Mouse (Mus musculus): Measurements from ENCODE around the gene Elfn2. TPM values are rescaled to one million over a fixed set of nuclear protein-coding genes. Genes with fewer than 3 reads are reported as not detected.

Gene Elfn2
- polyA plus RNA-seq, 1 experiment: 8.4 TPM

DNA sequence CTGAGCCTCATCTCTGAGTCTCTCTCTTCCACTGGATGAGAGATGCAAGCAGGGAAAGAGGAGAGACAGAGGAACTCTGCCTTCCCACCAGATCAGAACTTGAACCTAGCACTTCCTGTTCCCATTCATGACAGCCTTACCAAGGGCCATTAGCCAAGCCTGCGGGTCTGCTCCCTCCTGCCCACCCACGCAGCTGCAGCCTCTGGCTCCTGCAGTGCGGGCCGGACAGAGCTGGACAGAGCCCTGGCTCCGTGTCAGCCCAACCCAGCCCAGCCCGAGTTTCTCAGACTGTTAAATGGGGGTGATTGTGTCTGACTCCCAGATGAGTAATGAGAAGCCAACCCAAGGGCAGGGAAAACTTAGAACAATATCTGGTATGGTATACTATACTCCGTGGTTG lies 83.3 kb downstream of the Elfn2 start:
- Histone ChIP-seq H3K4me1 (replicated peaks; ENCODE audit: control insufficient read depth, insufficient read depth, low read length) (peaks cover 11% of the 10 kb centered on the region), H3K27me3 (ENCODE audit: control insufficient read depth, insufficient read depth, low read length) (no peaks in the 10 kb centered on the region), H3K27ac (ENCODE audit: control insufficient read depth, insufficient read depth, low read length) (no peak overlapping the region), H3K36me3 (ENCODE audit: control insufficient read depth, insufficient read depth, low read length) (no peaks in the 10 kb centered on the region), H3K4me3 (ENCODE audit: control insufficient read depth, insufficient read depth, low read length) (no peak overlapping the region)
- DNase-seq: no peak
- WGBS: 87% methylated on average over 7 of the region's 7 CpGs
- no peak for TF ChIP-seq CTCF (IDR thresholded peaks at IDR 0.05; ENCODE audit: borderline replicate concordance, control insufficient read depth, extremely low read depth, insufficient read depth, low read length, poor library complexity)
- no peak for TF ChIP-seq POLR2A (IDR thresholded peaks at IDR 0.05; ENCODE audit: control insufficient read depth, extremely low read depth, insufficient read depth, low read length, poor library complexity)

DNA sequence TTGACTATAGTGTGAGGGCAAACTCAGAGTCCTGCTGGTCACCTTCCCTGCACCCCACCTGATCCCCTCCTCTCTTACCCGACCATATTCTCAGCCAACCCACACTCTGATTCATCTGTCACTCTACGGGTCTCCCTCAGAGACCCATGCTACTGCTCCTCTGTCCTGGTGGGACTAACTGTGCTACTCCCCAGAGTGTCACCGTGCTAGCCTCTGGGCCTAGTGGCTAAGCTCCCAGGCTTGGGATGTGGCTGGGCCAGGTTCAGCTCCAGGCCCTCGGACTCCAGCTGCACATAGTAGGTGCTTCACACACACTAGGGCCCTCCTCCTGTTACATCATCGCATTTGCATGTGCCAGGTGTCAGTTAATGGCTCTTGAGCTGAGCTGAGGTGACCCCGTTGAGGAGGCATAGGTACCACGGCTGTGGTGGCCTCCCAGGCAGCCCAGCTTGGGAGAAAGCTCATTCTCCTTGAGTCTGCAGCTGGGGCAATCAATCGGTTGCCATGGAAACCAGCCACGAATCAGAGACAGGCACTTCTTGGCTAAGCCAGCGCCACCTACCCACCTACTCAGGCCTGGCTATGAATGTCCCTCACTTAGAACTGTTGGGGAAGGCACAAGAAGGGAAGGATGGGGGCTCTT lies 84.4 kb downstream of the Elfn2 start:
- no peak for TF ChIP-seq POLR2A (IDR thresholded peaks at IDR 0.05; ENCODE audit: control insufficient read depth, extremely low read depth, insufficient read depth, low read length, poor library complexity)
- TF ChIP-seq CTCF (IDR thresholded peaks at IDR 0.05; ENCODE audit: borderline replicate concordance, control insufficient read depth, extremely low read depth, insufficient read depth, low read length, poor library complexity): no peak
- Histone ChIP-seq H3K27me3 (ENCODE audit: control insufficient read depth, insufficient read depth, low read length) (no peaks in the 10 kb centered on the region), H3K4me3 (ENCODE audit: control insufficient read depth, insufficient read depth, low read length) (no peak overlapping the region), H3K36me3 (ENCODE audit: control insufficient read depth, insufficient read depth, low read length) (no peaks in the 10 kb centered on the region), H3K27ac (ENCODE audit: control insufficient read depth, insufficient read depth, low read length) (no peak overlapping the region), H3K4me1 (replicated peaks; ENCODE audit: control insufficient read depth, insufficient read depth, low read length) (peaks cover 11% of the 10 kb centered on the region)
- 56% methylated on average over 10 of the region's 10 CpGs for WGBS
- no peak for DNase-seq

DNA sequence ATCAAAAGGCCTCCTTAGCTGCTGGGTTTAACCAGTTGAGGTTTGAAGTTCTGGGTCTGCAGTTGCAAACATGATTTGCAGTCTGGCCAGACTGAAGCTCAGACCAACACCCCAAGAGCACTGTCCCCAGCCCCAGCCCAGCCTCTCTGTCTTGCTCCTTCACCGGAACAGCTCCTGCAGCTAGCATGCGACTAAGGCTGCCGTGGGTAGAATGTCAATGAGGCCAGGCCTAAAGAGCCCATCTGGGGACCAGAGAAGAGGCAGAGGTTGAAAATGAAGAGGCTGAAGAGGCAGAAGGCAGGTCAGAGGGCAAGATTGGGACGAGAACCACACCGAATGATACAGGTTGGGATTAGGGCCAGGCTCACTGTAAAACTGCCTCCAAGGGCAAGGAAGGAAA lies 85.2 kb downstream of the Elfn2 start:
- DNase-seq: no peak
- WGBS: 92% methylated on average over 5 of the region's 5 CpGs
- Histone ChIP-seq H3K4me3 (ENCODE audit: control insufficient read depth, insufficient read depth, low read length) (no peak overlapping the region), H3K27me3 (ENCODE audit: control insufficient read depth, insufficient read depth, low read length) (no peaks in the 10 kb centered on the region), H3K36me3 (ENCODE audit: control insufficient read depth, insufficient read depth, low read length) (no peaks in the 10 kb centered on the region), H3K4me1 (replicated peaks; ENCODE audit: control insufficient read depth, insufficient read depth, low read length) (peaks cover 11% of the 10 kb centered on the region), H3K27ac (ENCODE audit: control insufficient read depth, insufficient read depth, low read length) (no peak overlapping the region)
- TF ChIP-seq POLR2A (IDR thresholded peaks at IDR 0.05; ENCODE audit: control insufficient read depth, extremely low read depth, insufficient read depth, low read length, poor library complexity) (no peak), CTCF (IDR thresholded peaks at IDR 0.05; ENCODE audit: borderline replicate concordance, control insufficient read depth, extremely low read depth, insufficient read depth, low read length, poor library complexity) (no peak)

DNA sequence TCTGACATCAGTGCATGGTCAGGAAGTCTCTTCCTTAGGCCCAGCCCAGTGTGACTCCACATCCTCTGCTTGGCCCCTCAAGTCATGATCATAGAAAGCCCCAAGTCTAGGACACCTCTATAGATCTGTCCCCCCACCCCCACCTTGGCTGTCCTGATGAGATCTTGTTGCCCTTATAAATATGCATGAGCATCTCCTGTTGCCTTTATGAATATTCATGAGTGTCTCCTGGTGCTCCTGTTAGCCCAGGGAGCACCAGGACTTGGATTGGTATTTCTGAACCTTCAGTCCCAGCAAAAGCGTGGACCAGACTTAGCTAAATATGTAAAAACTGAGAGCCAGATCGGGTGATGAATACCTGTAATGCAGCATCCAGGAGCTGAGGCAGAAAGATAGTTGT lies 86.2 kb downstream of the Elfn2 start:
- H3K27ac ChIP-seq (ENCODE audit: control insufficient read depth, insufficient read depth, low read length): no peak overlapping the region
- H3K36me3 ChIP-seq (ENCODE audit: control insufficient read depth, insufficient read depth, low read length): no peaks in the 10 kb centered on the region
- 76% methylated on average over 2 of the region's 2 CpGs for WGBS
- peaks cover 4% of the 10 kb centered on the region for H3K4me1 ChIP-seq (replicated peaks; ENCODE audit: control insufficient read depth, insufficient read depth, low read length)
- DNase-seq: no peak
- no peaks in the 10 kb centered on the region for H3K27me3 ChIP-seq (ENCODE audit: control insufficient read depth, insufficient read depth, low read length)
- no peak overlapping the region for H3K4me3 ChIP-seq (ENCODE audit: control insufficient read depth, insufficient read depth, low read length)
- no peak for TF ChIP-seq POLR2A (IDR thresholded peaks at IDR 0.05; ENCODE audit: control insufficient read depth, extremely low read depth, insufficient read depth, low read length, poor library complexity)
- TF ChIP-seq CTCF (IDR thresholded peaks at IDR 0.05; ENCODE audit: borderline replicate concordance, control insufficient read depth, extremely low read depth, insufficient read depth, low read length, poor library complexity): no peak

DNA sequence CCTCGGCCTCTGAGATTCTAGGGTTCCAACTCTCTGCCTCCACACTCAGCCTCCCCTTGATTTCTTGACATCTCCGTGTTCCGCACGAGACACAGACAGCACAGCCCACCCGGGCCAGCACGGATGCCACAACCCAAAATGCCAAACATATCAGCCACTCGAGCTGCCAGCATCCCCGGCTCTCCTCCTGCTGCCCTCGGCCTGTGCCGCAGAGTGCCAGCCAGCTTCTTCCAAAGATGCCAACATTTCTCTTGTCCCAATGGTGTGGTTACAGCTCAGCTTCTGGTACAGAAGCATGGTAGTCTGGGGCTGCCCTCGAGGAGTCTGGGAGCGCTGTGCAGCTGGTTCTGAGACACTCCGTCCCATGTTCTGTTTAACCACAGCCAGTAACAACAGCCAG lies 92.3 kb downstream of the Elfn2 start:
- H3K36me3 ChIP-seq (ENCODE audit: control insufficient read depth, insufficient read depth, low read length): no peaks in the 10 kb centered on the region
- H3K4me3 ChIP-seq (ENCODE audit: control insufficient read depth, insufficient read depth, low read length): no peak overlapping the region
- no peak for DNase-seq
- H3K27ac ChIP-seq (ENCODE audit: control insufficient read depth, insufficient read depth, low read length): no peak overlapping the region
- peaks cover 7% of the 10 kb centered on the region for H3K4me1 ChIP-seq (replicated peaks; ENCODE audit: control insufficient read depth, insufficient read depth, low read length)
- H3K27me3 ChIP-seq (ENCODE audit: control insufficient read depth, insufficient read depth, low read length): no peaks in the 10 kb centered on the region
- TF ChIP-seq POLR2A (IDR thresholded peaks at IDR 0.05; ENCODE audit: control insufficient read depth, extremely low read depth, insufficient read depth, low read length, poor library complexity) (no peak), CTCF (IDR thresholded peaks at IDR 0.05; ENCODE audit: borderline replicate concordance, control insufficient read depth, extremely low read depth, insufficient read depth, low read length, poor library complexity) (no peak)
- 75% methylated on average over 13 of the region's 13 CpGs for WGBS

DNA sequence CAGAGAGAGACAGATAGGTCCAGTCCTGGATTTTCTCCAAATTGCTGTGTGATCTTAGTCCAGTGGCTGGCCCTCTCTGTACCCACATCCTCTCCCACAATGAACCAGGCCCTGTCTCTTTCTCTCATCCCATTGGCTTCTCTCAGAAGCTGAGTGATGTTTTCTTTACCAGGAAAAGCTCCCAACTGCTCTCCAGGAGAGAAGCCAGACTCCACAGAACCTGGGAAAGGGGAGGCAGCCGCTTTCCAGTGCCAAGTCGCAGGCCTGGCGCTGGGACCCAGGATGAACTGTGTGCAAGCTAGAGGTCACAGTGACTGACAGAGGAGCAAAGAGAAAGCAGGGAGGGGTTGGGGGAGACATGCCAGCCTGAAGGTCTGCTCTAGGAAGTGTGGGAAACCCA lies 93.6 kb downstream of the Elfn2 start:
- no peak for DNase-seq
- Histone ChIP-seq H3K4me1 (replicated peaks; ENCODE audit: control insufficient read depth, insufficient read depth, low read length) (peaks cover 7% of the 10 kb centered on the region), H3K36me3 (ENCODE audit: control insufficient read depth, insufficient read depth, low read length) (no peaks in the 10 kb centered on the region), H3K27me3 (ENCODE audit: control insufficient read depth, insufficient read depth, low read length) (no peaks in the 10 kb centered on the region), H3K27ac (ENCODE audit: control insufficient read depth, insufficient read depth, low read length) (no peak overlapping the region), H3K4me3 (ENCODE audit: control insufficient read depth, insufficient read depth, low read length) (no peak overlapping the region)
- WGBS: 97% methylated on average over 3 of the region's 3 CpGs
- TF ChIP-seq POLR2A (IDR thresholded peaks at IDR 0.05; ENCODE audit: control insufficient read depth, extremely low read depth, insufficient read depth, low read length, poor library complexity) (no peak), CTCF (IDR thresholded peaks at IDR 0.05; ENCODE audit: borderline replicate concordance, control insufficient read depth, extremely low read depth, insufficient read depth, low read length, poor library complexity) (no peak)

Data from thymus, adult 2 months (tissue).